Mouse (Mus musculus): ENCODE measurements around the gene Gm17428.

- no peak for TF ChIP-seq CTCF (conservative IDR thresholded peaks at IDR 0.05; ENCODE audit: low read length)
- no peak for TF ChIP-seq NANOG (IDR thresholded peaks at IDR 0.05; ENCODE audit: borderline replicate concordance, low read length)
- no peak for TF ChIP-seq POU5F1 (IDR thresholded peaks at IDR 0.05; ENCODE audit: borderline replicate concordance, low read length)
Measured at GRCm38 (mm10) chr14:54937361-54938182, 39.2 kb upstream of the Gm17428 start.
